Mouse (Mus musculus): Measurements from ENCODE around the gene Adamts14. TPM values are rescaled to one million over a fixed set of nuclear protein-coding genes. Genes with fewer than 3 reads are reported as not detected.
A peak's percentile ranks its signal among the peaks of the same experiment; 100 is the strongest.

The Adamts14 gene
- polyA plus RNA-seq, 1 experiment from 2014 or later, result 1.2 TPM

DNA sequence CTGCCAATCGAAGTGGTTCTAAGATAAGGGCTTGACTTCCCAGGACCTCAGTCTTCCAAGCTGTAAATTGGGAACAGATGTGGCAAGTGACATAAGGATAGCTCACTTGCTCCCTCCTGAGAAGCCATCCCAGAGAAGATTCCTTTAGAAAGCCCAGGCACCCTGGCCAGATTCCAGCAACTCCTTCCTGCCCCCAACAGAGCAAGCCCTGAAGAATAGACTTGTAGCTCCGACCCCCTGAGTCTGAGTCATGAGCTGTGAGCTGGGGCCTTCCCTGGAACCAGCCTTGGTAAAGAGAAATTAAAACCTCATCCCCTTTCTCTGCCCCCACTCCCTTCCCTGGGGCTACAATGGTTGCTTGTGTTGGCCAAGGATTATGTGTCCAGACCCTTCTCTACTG is 1.3 kb upstream of the Adamts14 start:
- Histone ChIP-seq H3K27ac (ENCODE audit: poor library complexity, severe bottlenecking) (no peak overlapping the region), H3K9ac (no peak overlapping the region), H3K27me3 (replicated peaks) (peaks cover 7% of the 10 kb centered on the region; the same call in 1 of the 2 replicates), H3K36me3 (no peaks in the 10 kb centered on the region), H3K4me2 (no peak overlapping the region), H3K9me3 (replicated peaks) (no peaks in the 10 kb centered on the region), H3K4me1 (replicated peaks) (peaks cover 25% of the 10 kb centered on the region), H3K4me3 (no peak overlapping the region)
- WGBS, result 42% methylated on average over 2 of the region's 2 CpGs
- no peak for ATAC-seq (ENCODE audit: insufficient number of reproducible peaks, low FRiP score)

DNA sequence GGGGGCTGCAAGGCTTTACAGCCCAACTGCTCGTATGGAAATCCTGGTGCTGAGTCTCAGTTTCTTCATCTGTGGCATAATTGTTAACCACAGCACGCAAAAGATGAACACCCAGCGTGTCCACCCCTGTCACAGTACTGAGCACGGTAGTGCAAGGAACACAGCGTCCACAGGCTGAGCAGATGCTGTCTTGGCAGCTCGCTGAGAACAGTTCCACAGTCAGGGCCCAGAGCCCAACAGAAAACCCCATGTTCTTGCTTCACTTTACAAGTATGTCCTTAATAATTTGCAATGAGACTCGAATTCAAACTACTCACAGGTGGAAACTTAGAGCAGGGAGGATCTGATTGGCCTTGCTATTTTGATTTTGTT is 592 bp upstream of the Adamts14 start:
- 59% methylated on average over 7 of the region's 7 CpGs for WGBS

DNA sequence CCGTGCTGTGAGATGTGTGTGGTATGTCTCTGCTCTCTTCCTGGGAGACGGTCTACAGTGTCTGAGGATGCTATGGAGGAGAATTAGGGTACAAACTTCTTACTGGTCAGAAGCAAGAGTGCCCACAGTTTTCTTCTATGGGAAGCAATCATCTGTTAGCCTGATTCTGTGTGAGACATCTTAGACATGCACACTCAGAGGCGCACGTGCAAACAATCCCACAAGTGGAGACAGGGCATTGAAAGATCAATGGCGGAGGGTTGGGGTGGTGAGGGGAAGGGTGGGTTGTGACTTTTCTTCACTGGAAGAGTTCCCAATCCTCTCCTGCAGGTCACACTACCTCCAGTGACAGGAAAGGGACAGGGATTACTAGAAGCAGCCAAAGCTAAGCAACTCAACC is 607 bp downstream of the Adamts14 start:
- no peak for ATAC-seq (ENCODE audit: insufficient number of reproducible peaks, low FRiP score)
- H3K9me3 ChIP-seq (replicated peaks), result no peaks in the 10 kb centered on the region
- WGBS, result 36% methylated on average over 5 of the region's 5 CpGs
- peaks cover 8% of the 10 kb centered on the region; the same call in 1 of the 2 replicates for H3K27me3 ChIP-seq (replicated peaks)
- H3K27ac ChIP-seq (ENCODE audit: poor library complexity, severe bottlenecking), result no peak overlapping the region
- peak overlapping the region; percentile 75 for H3K9ac ChIP-seq
- no peaks in the 10 kb centered on the region for H3K36me3 ChIP-seq
- peak overlapping the region; percentile 94 for H3K4me2 ChIP-seq
- H3K4me1 ChIP-seq (replicated peaks), result peaks cover 25% of the 10 kb centered on the region
- H3K4me3 ChIP-seq, result peak overlapping the region; percentile 62

More for the DNA sequence above, 592 bp upstream of the Adamts14 start:
- no peak overlapping the region for H3K27ac ChIP-seq (ENCODE audit: poor library complexity, severe bottlenecking)
- no peaks in the 10 kb centered on the region for H3K36me3 ChIP-seq
- peaks cover 25% of the 10 kb centered on the region for H3K4me1 ChIP-seq (replicated peaks)
- H3K9me3 ChIP-seq (replicated peaks), result no peaks in the 10 kb centered on the region
- H3K27me3 ChIP-seq (replicated peaks), result peaks cover 7% of the 10 kb centered on the region; the same call in 1 of the 2 replicates
- H3K9ac ChIP-seq, result peak overlapping the region; percentile 75
- peak overlapping the region; percentile 62 for H3K4me3 ChIP-seq
- H3K4me2 ChIP-seq, result peak overlapping the region; percentile 94
- ATAC-seq (ENCODE audit: insufficient number of reproducible peaks, low FRiP score), result no peak

DNA sequence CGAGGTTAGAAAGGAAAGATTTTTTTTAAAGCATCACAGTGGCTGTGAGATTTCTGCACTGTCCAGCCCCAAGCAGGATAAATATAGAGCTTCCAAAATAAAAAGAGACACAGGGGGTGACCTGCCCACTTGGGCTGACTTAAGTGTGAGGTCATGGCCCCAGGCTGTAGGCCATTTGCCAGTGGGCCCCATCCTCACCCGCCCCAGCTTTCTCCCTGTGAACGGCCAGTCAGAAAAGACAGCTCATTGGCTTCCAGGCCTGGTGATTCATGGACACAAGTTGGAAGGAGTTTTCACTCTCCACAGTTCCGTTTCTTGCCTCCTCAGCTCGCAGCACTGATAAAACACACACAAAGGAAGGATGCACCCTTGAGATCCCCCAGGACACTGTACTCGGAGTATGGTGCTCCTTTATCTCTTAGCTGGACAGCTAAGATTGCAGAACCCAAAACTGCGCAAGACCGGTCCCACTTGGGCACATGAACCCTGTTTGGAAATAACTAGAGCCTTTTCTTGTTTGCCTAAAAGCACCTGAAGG is 1.1 kb downstream of the Adamts14 start:
- H3K36me3 ChIP-seq, result no peaks in the 10 kb centered on the region
- H3K4me1 ChIP-seq (replicated peaks), result peaks cover 25% of the 10 kb centered on the region
- WGBS, result 20% methylated on average over 8 of the region's 8 CpGs
- H3K27me3 ChIP-seq (replicated peaks), result peaks cover 12% of the 10 kb centered on the region; the same call in 1 of the 2 replicates
- peak overlapping the region; percentile 62; the same call in 1 of the 2 replicates for H3K4me3 ChIP-seq
- H3K9ac ChIP-seq, result no peak overlapping the region
- peak overlapping the region; percentile 94 for H3K4me2 ChIP-seq
- H3K9me3 ChIP-seq (replicated peaks), result no peaks in the 10 kb centered on the region
- no peak overlapping the region for H3K27ac ChIP-seq (ENCODE audit: poor library complexity, severe bottlenecking)
- no peak for ATAC-seq (ENCODE audit: insufficient number of reproducible peaks, low FRiP score)

DNA sequence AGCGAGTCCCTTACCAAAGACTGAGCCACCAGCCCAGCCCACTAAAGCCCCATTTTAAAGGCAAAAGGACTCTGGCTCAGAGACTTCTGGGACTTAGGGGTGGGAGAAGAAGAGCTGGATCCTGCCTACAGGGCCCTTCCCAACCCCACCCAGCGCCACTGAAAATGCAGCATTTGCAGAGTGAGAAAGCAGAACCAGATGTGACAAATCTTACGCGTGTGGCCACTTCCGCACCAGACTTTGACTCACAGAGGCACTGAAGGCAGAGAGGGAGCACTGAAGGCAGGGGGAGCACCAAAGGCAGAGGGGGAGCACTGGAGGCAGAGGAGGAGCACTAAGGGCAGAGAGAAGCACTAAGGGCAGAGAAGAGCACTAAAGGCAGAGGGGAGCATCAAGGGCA is 5.9 kb downstream of the Adamts14 start:
- WGBS, result 86% methylated on average over 5 of the region's 5 CpGs

DNA sequence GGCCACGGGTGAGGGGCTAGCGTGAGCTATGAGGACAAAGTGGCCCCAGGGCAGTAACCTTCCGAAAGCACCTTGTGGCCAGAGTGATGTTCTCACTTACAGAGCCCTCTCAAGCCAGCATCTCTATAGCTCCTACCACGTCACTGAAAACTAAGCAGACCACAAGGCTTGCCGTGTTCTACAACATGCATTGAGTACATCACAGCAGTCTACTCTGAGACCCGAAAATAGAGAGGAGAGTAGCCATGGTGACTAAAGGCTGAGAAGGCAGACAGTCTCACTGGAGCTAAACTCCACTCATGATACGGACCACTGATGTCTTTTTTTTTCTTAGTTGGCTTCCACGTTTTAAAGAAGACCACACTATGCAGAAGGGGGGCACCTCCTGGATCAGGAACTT is 9.6 kb downstream of the Adamts14 start:
- WGBS, result 76% methylated on average over 8 of the region's 8 CpGs
- no peak overlapping the region for H3K9ac ChIP-seq
- no peak for ATAC-seq (ENCODE audit: insufficient number of reproducible peaks, low FRiP score)
- peaks cover 5% of the 10 kb centered on the region; the same call in 1 of the 2 replicates for H3K27me3 ChIP-seq (replicated peaks)
- no peaks in the 10 kb centered on the region for H3K36me3 ChIP-seq
- no peak overlapping the region for H3K4me2 ChIP-seq
- H3K27ac ChIP-seq (ENCODE audit: poor library complexity, severe bottlenecking), result no peak overlapping the region
- H3K9me3 ChIP-seq (replicated peaks), result no peaks in the 10 kb centered on the region
- H3K4me1 ChIP-seq (replicated peaks), result 0 out of 2 replicates have a peak, but pooled peaks cover 3% of the 10 kb centered on the region
- H3K4me3 ChIP-seq, result no peak overlapping the region

More for the DNA sequence above, 5.9 kb downstream of the Adamts14 start:
- H3K27me3 ChIP-seq (replicated peaks), result peaks cover 12% of the 10 kb centered on the region; the same call in 1 of the 2 replicates
- peaks cover 8% of the 10 kb centered on the region for H3K4me1 ChIP-seq (replicated peaks)
- no peak for ATAC-seq (ENCODE audit: insufficient number of reproducible peaks, low FRiP score)
- no peak overlapping the region for H3K4me3 ChIP-seq
- no peak overlapping the region for H3K9ac ChIP-seq
- H3K4me2 ChIP-seq, result no peak overlapping the region
- H3K9me3 ChIP-seq (replicated peaks), result no peaks in the 10 kb centered on the region
- no peaks in the 10 kb centered on the region for H3K36me3 ChIP-seq
- H3K27ac ChIP-seq (ENCODE audit: poor library complexity, severe bottlenecking), result no peak overlapping the region

DNA sequence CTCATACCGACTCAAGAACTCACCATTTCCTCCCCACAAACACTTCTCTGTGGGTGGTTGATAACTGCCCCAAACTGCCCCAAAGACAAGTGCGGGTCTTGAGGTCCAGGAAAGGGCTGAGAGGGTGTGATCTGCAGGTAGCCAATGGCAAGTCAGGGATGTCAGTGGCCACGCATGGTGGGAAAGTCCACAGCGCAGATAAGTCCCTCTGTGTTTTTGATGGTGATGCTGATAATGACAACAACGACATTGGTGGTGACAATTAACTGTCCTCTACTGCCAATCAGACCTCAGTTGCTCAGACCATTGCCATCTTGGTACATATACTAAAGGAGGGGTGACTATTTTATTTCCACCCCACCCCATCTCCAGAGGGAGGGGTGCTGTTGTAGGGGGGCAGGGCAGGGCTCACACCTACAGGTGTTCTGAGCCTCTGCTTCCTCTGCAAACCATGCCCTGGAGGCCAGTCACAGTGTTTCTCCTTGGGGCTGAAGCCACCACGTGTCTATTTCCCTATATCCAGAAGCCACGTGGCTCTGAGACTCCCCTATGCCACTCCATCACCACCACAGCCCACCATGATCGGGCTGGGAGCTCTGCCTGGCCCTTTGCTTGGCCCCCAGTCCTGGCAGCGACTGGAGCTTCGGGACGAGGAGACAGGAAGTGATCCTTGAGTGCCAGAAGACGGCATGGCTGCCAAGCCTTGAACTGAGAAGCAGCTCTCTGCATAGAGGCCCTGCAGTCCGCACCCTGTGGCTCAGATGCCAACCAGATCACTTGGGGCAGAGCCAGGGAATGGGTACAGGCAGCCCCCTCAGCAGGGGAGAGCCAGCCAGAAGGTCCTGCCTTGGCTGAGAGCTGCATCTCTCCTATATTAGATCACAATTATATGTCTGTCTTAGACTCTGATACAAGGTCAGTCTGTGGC is 11.7 kb downstream of the Adamts14 start:
- Histone ChIP-seq H3K4me1 (replicated peaks) (0 out of 2 replicates have a peak, but pooled peaks cover 3% of the 10 kb centered on the region), H3K9ac (no peak overlapping the region), H3K9me3 (replicated peaks) (peaks cover 4% of the 10 kb centered on the region; the same call in 1 of the 2 replicates), H3K27ac (ENCODE audit: poor library complexity, severe bottlenecking) (no peak overlapping the region), H3K36me3 (no peaks in the 10 kb centered on the region), H3K27me3 (replicated peaks) (no peaks in the 10 kb centered on the region), H3K4me2 (no peak overlapping the region), H3K4me3 (no peak overlapping the region)
- WGBS, result 49% methylated on average over 13 of the region's 13 CpGs
- ATAC-seq (ENCODE audit: insufficient number of reproducible peaks, low FRiP score), result no peak; the same call in 1 of the 2 replicates

DNA sequence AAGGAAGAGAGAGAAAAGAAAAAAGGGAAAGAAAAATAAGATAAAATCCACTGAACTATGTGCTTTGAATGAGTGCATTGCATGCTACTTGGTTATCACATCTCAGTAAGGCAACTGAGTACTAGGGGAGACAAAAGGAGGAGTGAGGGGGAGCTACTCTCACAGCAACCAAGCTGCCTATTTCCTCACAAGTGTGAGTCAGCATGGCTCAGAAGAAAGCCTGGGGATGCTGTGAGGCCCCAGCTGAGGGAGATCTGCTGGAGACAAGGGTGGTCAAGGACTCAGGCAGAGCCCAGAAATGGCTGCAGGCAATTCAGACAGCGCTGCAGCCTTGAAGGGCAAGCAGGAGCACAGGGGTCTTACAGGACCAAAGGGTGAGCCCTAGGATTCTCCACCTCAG is 15.1 kb downstream of the Adamts14 start:
- Histone ChIP-seq H3K27ac (ENCODE audit: poor library complexity, severe bottlenecking) (no peak overlapping the region), H3K9ac (no peak overlapping the region), H3K4me1 (replicated peaks) (0 out of 2 replicates have a peak, but pooled peaks cover 3% of the 10 kb centered on the region), H3K27me3 (replicated peaks) (no peaks in the 10 kb centered on the region), H3K9me3 (replicated peaks) (peaks cover 4% of the 10 kb centered on the region; the same call in 1 of the 2 replicates), H3K36me3 (no peaks in the 10 kb centered on the region), H3K4me3 (no peak overlapping the region), H3K4me2 (no peak overlapping the region)
- 76% methylated on average over 1 of the region's 1 CpGs for WGBS
- no peak for ATAC-seq (ENCODE audit: insufficient number of reproducible peaks, low FRiP score)

DNA sequence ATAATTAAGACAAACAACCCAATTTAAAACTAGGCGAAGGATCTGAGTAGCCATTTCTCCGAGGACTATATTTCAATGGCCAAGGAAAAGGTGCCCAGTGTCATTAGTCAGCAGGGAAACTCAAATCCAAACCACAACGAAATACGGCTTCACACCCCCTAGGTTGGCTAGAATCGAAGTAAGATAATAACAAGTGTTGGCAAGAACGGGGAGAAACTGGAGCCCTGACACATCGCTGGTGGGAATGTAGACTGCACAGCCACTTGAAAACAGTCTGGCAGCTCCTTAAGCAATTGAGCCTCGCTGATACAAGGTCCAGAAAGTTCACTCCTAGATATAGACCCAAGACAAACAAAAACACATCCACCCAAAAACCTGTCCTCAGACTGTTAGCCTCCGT is 16.6 kb downstream of the Adamts14 start:
- Histone ChIP-seq H3K4me3 (no peak overlapping the region), H3K27ac (ENCODE audit: poor library complexity, severe bottlenecking) (no peak overlapping the region), H3K9ac (no peak overlapping the region), H3K4me2 (no peak overlapping the region), H3K36me3 (no peaks in the 10 kb centered on the region), H3K4me1 (replicated peaks) (0 out of 2 replicates have a peak, but pooled peaks cover 3% of the 10 kb centered on the region), H3K27me3 (replicated peaks) (no peaks in the 10 kb centered on the region), H3K9me3 (replicated peaks) (peaks cover 4% of the 10 kb centered on the region; the same call in 1 of the 2 replicates)
- 86% methylated on average over 9 of the region's 9 CpGs for WGBS
- no peak for ATAC-seq (ENCODE audit: insufficient number of reproducible peaks, low FRiP score)

DNA sequence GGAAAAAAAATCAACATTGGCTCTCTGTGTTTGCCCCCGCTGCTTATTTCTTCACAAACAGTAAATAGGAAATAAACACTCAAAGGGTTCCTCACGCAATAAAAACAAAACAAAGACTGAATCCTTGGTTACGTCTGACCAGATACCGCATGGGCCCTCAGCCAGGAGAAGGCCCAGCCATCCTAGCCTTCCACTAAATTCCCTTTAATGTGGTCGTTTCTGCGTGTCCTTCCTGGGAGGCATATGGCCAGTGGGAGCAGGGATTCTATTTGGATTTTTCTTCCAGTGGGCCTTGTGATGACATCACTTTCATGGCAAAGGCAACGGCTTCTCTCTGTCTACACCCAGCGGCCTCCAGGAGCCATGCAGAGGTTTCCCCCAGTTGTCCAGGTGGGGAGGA is 18.0 kb downstream of the Adamts14 start:
- Histone ChIP-seq H3K27me3 (replicated peaks) (no peaks in the 10 kb centered on the region), H3K9me3 (replicated peaks) (peaks cover 4% of the 10 kb centered on the region; the same call in 1 of the 2 replicates), H3K4me1 (replicated peaks) (0 out of 2 replicates have a peak, but pooled peaks cover 3% of the 10 kb centered on the region), H3K4me2 (no peak overlapping the region), H3K27ac (ENCODE audit: poor library complexity, severe bottlenecking) (no peak overlapping the region), H3K9ac (no peak overlapping the region), H3K4me3 (no peak overlapping the region), H3K36me3 (no peaks in the 10 kb centered on the region)
- 82% methylated on average over 8 of the region's 8 CpGs for WGBS
- ATAC-seq (ENCODE audit: insufficient number of reproducible peaks, low FRiP score), result no peak

DNA sequence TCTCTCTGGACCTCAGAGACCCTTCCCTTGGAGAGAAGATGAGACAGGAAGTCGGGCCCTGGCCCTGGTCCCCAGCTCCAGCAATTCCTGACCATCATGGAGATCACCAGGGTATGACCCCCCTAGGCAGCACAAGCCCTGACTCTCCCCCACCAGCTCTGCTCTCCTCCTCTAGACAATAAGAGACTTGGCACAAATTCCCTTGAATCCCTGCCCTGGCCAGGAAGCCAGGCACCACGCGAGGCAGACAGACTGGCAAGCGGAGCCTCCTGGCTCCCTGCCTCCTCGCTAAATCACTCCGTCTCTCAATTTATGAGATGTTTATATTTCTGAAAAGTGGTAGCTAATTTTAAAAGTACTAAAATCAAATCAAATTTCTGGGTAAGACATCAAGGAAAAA is 18.5 kb downstream of the Adamts14 start:
- ATAC-seq (ENCODE audit: insufficient number of reproducible peaks, low FRiP score), result no peak
- no peak overlapping the region for H3K9ac ChIP-seq
- no peak overlapping the region for H3K27ac ChIP-seq (ENCODE audit: poor library complexity, severe bottlenecking)
- no peak overlapping the region for H3K4me2 ChIP-seq
- H3K36me3 ChIP-seq, result no peaks in the 10 kb centered on the region
- peaks cover 4% of the 10 kb centered on the region; the same call in 1 of the 2 replicates for H3K9me3 ChIP-seq (replicated peaks)
- 0 out of 2 replicates have a peak, but pooled peaks cover 3% of the 10 kb centered on the region for H3K4me1 ChIP-seq (replicated peaks)
- no peak overlapping the region for H3K4me3 ChIP-seq
- no peaks in the 10 kb centered on the region for H3K27me3 ChIP-seq (replicated peaks)
- 89% methylated on average over 6 of the region's 6 CpGs for WGBS
